Mouse (Mus musculus) lung, embryonic 16.5 days (tissue): ENCODE measurements at regions not wholly inside any gene's neighbourhood (a gene's known extent, or its start where the extent isn't known, plus 50 kb on each side); places are given as distances from the start of the nearest gene placed in this dataset.
"Not testable (repeated sequence)": the region's sequence is repeated elsewhere in the genome, so short reads cannot be mapped to it uniquely, and the experiment has no call there.

Source experiments
- ATAC-seq: fragments of 200-750 bp; cut with Nextera tagmentation; 2 replicates; pipeline ENCODE4 v1.8.0; 2017; ENCODE audit warnings: low read depth, mild to moderate bottlenecking, moderate library complexity
- H3K27ac ChIP-seq: fragments of 300-500 bp; sonication (generic); 2 replicates; pipeline ENCODE4 v1.5.1; 2014; ENCODE audit warnings: mild to moderate bottlenecking, control low read depth, low read length
- H3K27me3 ChIP-seq: fragments of 300-500 bp; sonication (generic); 2 replicates; pipeline ENCODE4 v1.6.1; 2014; ENCODE audit warnings: low read depth, low read length, mixed read lengths; ENCODE audit not compliant: control insufficient read depth, insufficient read depth
- H3K36me3 ChIP-seq: fragments of 300-500 bp; sonication (generic); 2 replicates; pipeline ENCODE4 v1.6.1; 2014; ENCODE audit warnings: low read length; ENCODE audit not compliant: control insufficient read depth, insufficient read depth
- H3K4me1 ChIP-seq: fragments of 300-500 bp; sonication (generic); replicated peaks from 2 replicates; pipeline ENCODE4 v1.6.1; 2014; ENCODE audit warnings: low read length, mixed read lengths; ENCODE audit not compliant: control insufficient read depth, insufficient read depth
- H3K4me2 ChIP-seq: fragments of 300-500 bp; sonication (generic); 2 replicates; pipeline ENCODE4 v1.6.1; 2014; ENCODE audit warnings: low read depth, low read length, control low read depth
- H3K4me3 ChIP-seq: fragments of 300-500 bp; sonication (generic); 2 replicates; pipeline ENCODE4 v1.5.1; 2014; ENCODE audit warnings: mild to moderate bottlenecking, low read length, control low read depth
- H3K9ac ChIP-seq: fragments of 300-500 bp; sonication (generic); 2 replicates; pipeline ENCODE4 v1.6.1; 2014; ENCODE audit warnings: low read length, control low read depth
- H3K9me3 ChIP-seq: fragments of 300-500 bp; sonication (generic); 2 replicates; pipeline ENCODE4 v1.6.1; 2016; ENCODE audit warnings: low read length; ENCODE audit not compliant: control insufficient read depth
- WGBS: fragments of 180-500 bp; shearing (Covaris S2); extraction: QIAGEN DNeasy Blood & Tissue Kit; methylation state at CpG from one replicate; pipeline ENCODE4 v1.1.7; 2014; 5-methylcytosine and 5-hydroxymethylcytosine counted together

GRCm38 (mm10) chr3:83486192-83486716 is 279.9 kb upstream of the Sfrp2 start:
- H3K4me2 ChIP-seq = no peak overlapping the region
- no peak overlapping the region for H3K4me3 ChIP-seq

GRCm38 (mm10) chr3:83495584-83495983 is 270.5 kb upstream of the Sfrp2 start:
- Histone ChIP-seq H3K4me3 (no peak overlapping the region), H3K27ac (no peak overlapping the region), H3K4me2 (no peak overlapping the region), H3K27me3 (no peaks in the 10 kb centered on the region), H3K4me1 (no peaks in the 10 kb centered on the region), H3K9me3 (no peaks in the 10 kb centered on the region), H3K36me3 (no peaks in the 10 kb centered on the region), H3K9ac (no peak overlapping the region)
- 12% methylated on average over 1 of the region's 1 CpGs for WGBS
- ATAC-seq = no peak

More at GRCm38 (mm10) chr3:83486192-83486716, 279.9 kb upstream of the Sfrp2 start:
- no peaks in the 10 kb centered on the region for H3K4me1 ChIP-seq
- H3K27ac ChIP-seq = no peak overlapping the region
- ATAC-seq = no peak
- H3K9me3 ChIP-seq = no peaks in the 10 kb centered on the region
- H3K9ac ChIP-seq = no peak overlapping the region
- no peaks in the 10 kb centered on the region for H3K27me3 ChIP-seq
- H3K36me3 ChIP-seq = no peaks in the 10 kb centered on the region
- WGBS = 83% methylated on average over 7 of the region's 7 CpGs

GRCm38 (mm10) chr3:83503901-83504300 is 262.2 kb upstream of the Sfrp2 start:
- Histone ChIP-seq H3K36me3 (no peaks in the 10 kb centered on the region), H3K9ac (no peak overlapping the region), H3K27me3 (no peaks in the 10 kb centered on the region), H3K9me3 (no peaks in the 10 kb centered on the region), H3K4me3 (no peak overlapping the region), H3K4me1 (no peaks in the 10 kb centered on the region), H3K4me2 (no peak overlapping the region), H3K27ac (no peak overlapping the region)
- ATAC-seq = no peak
- WGBS = 31% methylated on average over 7 of the region's 7 CpGs

GRCm38 (mm10) chr3:83516614-83517013 is 249.5 kb upstream of the Sfrp2 start:
- ATAC-seq = no peak
- H3K9ac ChIP-seq = no peak overlapping the region

GRCm38 (mm10) chr3:83517914-83518635 is 248.0 kb upstream of the Sfrp2 start:
- Histone ChIP-seq H3K4me2 (no peak overlapping the region), H3K4me3 (no peak overlapping the region), H3K9ac (no peak overlapping the region), H3K27ac (no peak overlapping the region), H3K4me1 (no peaks in the 10 kb centered on the region), H3K36me3 (no peaks in the 10 kb centered on the region), H3K27me3 (no peaks in the 10 kb centered on the region), H3K9me3 (no peaks in the 10 kb centered on the region)
- ATAC-seq = peak; percentile 49; the same call in 1 of the 2 replicates
- 47% methylated on average over 6 of the region's 6 CpGs for WGBS

More at GRCm38 (mm10) chr3:83516614-83517013, 249.5 kb upstream of the Sfrp2 start:
- Histone ChIP-seq H3K27me3 (no peaks in the 10 kb centered on the region), H3K9me3 (no peaks in the 10 kb centered on the region), H3K36me3 (no peaks in the 10 kb centered on the region), H3K4me1 (no peaks in the 10 kb centered on the region), H3K27ac (no peak overlapping the region), H3K4me2 (no peak overlapping the region), H3K4me3 (no peak overlapping the region)
- 58% methylated on average over 4 of the region's 4 CpGs for WGBS

GRCm38 (mm10) chr3:83530243-83530847 is 235.8 kb upstream of the Sfrp2 start:
- H3K27ac ChIP-seq = no peak overlapping the region
- ATAC-seq = no peak
- 72% methylated on average over 4 of the region's 4 CpGs for WGBS
- no peaks in the 10 kb centered on the region for H3K9me3 ChIP-seq
- no peaks in the 10 kb centered on the region for H3K27me3 ChIP-seq
- no peak overlapping the region for H3K4me3 ChIP-seq
- H3K4me1 ChIP-seq = no peaks in the 10 kb centered on the region
- no peaks in the 10 kb centered on the region for H3K36me3 ChIP-seq
- no peak overlapping the region for H3K4me2 ChIP-seq
- H3K9ac ChIP-seq = no peak overlapping the region

GRCm38 (mm10) chr3:83536624-83537023 is 229.5 kb upstream of the Sfrp2 start:
- not testable (repeated sequence) for H3K4me1 ChIP-seq, H3K9me3 ChIP-seq, ATAC-seq, H3K4me2 ChIP-seq, H3K27ac ChIP-seq, H3K9ac ChIP-seq, H3K4me3 ChIP-seq, H3K27me3 ChIP-seq, H3K36me3 ChIP-seq
- WGBS = 43% methylated on average over 5 of the region's 5 CpGs

- no peaks in the 10 kb centered on the region for H3K36me3 ChIP-seq
- no peaks in the 10 kb centered on the region for H3K9me3 ChIP-seq
- 28% methylated on average over 4 of the region's 4 CpGs for WGBS
- H3K27me3 ChIP-seq = no peaks in the 10 kb centered on the region
- H3K9ac ChIP-seq = no peak overlapping the region
- no peak overlapping the region for H3K4me3 ChIP-seq
- ATAC-seq = no peak
- H3K4me1 ChIP-seq = no peaks in the 10 kb centered on the region
- no peak overlapping the region for H3K4me2 ChIP-seq
- no peak overlapping the region for H3K27ac ChIP-seq
Observed at GRCm38 (mm10) chr3:83537231-83537630, 228.9 kb upstream of the Sfrp2 start.

- WGBS = 46% methylated on average over 7 of the region's 7 CpGs
- no peak overlapping the region; the same call in 1 of the 2 replicates for H3K4me2 ChIP-seq
- no peak overlapping the region for H3K9ac ChIP-seq
- no peaks in the 10 kb centered on the region for H3K4me1 ChIP-seq
- no peaks in the 10 kb centered on the region for H3K36me3 ChIP-seq
- no peaks in the 10 kb centered on the region for H3K27me3 ChIP-seq
- ATAC-seq = no peak
- H3K27ac ChIP-seq = no peak overlapping the region
- no peaks in the 10 kb centered on the region for H3K9me3 ChIP-seq
- H3K4me3 ChIP-seq = no peak overlapping the region
Observed at GRCm38 (mm10) chr3:83537711-83538110, 228.4 kb upstream of the Sfrp2 start.
